ENCODE assay signal across 15 mouse cellular contexts in genomic region chr6:71021353-71021752, GRCm38 (mm10).
"Had no signal": no experiment of that assay in that cellular context is flagged by ENCODE, and none has a peak within 500 bp of the region (broad histone marks: within the 10 kb centered on the region; RNA-seq: fewer than 3 reads in every experiment).

No protein-coding gene starts in this region.

- H3K36me3 ChIP-seq: limb, embryonic 10.5 days; liver, embryonic 15.5 days; midbrain, embryonic 15.5 days; neural tube, embryonic 13.5 days had no signal

- H3K4me1 ChIP-seq: liver, embryonic 15.5 days; midbrain, embryonic 15.5 days; neural tube, embryonic 13.5 days had no signal

- ATAC-seq: intestine, postnatal 0 days; lung, postnatal 0 days; midbrain, embryonic 15.5 days had no signal

- H3K27ac ChIP-seq: left cerebral cortex, adult 2 months; limb, embryonic 10.5 days; liver, embryonic 15.5 days; midbrain, embryonic 15.5 days; neural tube, embryonic 13.5 days had no signal

- DNase-seq: kidney, postnatal 14 days; lung, adult 2 months; lung, postnatal 36 days; spleen, adult 18-20 months; thymus, adult 18-20 months; thymus, postnatal 14 days had no signal

- H3K9me3 ChIP-seq: limb, embryonic 10.5 days; liver, embryonic 15.5 days; midbrain, embryonic 15.5 days; neural tube, embryonic 13.5 days had no signal

- H3K9ac ChIP-seq: liver, embryonic 15.5 days; midbrain, embryonic 15.5 days; neural tube, embryonic 13.5 days had no signal

- H3K4me2 ChIP-seq: liver, embryonic 11.5 days; liver, embryonic 15.5 days; midbrain, embryonic 11.5 days; midbrain, embryonic 15.5 days; neural tube, embryonic 13.5 days had no signal

- H3K27me3 ChIP-seq: liver, embryonic 15.5 days; midbrain, embryonic 15.5 days; neural tube, embryonic 13.5 days had no signal

- H3K4me3 ChIP-seq: left cerebral cortex, adult 2 months; limb, embryonic 10.5 days; liver, embryonic 15.5 days; midbrain, embryonic 15.5 days; neural tube, embryonic 13.5 days had no signal
